Mouse (Mus musculus) retina, postnatal 7 days (tissue): ENCODE data around the gene Ptprcap.

Experiments used
- DNase-seq: peaks from one replicate; pipeline ENCODE4 v3.0.0-alpha.2; 2012; ENCODE audit warnings: low read depth, low spot score

Gene Ptprcap

DNA sequence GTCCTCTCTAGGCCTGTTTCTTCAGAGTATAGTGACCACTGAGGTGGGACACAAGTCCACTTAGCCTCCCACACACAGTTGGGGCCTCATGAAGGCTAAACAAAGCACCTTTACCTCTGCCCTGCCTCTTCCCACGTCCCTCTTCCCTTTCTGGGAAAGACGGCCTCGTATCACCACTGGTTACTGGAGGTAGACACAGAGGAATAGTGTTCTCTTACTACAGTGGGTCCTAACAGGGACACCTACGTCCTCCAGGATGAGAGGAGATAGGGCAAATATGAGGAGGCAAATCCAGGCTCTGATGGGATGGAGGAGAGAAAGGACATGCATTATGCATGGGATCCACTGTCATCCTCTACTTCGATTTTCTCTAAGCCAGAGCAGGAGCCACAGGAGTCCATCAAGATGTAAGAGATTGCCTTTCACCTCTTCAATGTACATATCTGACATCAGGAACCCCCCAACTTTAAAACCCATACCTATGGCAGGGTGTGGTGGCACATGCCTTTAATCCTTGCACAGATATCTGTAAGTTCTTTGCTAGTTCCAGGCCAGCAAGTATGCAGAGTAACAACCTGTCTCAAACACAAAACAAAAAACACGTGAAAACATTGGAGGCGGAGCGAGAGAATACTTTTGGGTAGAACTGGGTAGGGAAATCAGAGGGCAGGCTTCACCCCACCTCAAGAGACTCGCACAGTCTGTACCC is 5.5 kb upstream of the Ptprcap start:
- DNase-seq = no peak

DNA sequence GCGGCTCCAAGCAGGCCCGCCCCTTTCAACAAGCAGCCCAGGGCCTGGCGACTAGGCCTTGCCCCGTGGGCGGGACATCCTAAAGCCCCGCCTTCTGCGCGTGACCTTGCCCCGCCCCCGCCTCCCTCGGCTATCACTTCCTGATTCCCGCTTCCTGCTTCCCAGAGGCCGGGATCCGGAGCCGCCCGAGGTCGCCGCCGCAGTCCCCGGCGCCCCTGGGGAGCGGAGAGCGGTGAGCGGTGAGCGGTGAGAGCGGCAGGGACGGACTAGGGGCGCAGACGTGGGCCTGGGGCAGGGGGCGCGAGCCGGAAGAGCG is 5.0 kb upstream of the Ptprcap start, which contains the start of gene Coro1b:
Coro1b (plus strand) TSS at position 129 of the 316 bp plus-strand sequence.
- peak; percentile 86 for DNase-seq

DNA sequence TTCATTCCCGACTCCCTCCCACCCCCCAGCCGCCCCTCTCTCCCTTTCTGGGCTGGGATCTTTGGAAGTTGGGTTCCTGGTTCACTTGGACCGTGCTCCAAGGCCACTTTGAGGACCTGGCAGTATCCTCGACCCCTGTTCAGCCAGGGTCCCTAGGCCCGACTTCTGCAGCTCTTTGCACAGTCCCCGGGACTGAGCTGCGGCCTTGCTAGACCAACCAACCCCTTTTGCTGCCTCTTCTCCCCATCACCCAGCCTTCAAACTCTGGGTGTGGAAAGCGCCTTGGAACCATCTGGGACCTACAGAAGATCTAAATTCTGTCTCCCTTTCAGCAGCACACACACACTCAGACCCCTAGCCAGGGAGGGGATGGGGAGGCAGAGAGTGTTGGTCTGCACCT is 4.6 kb upstream of the Ptprcap start:
- DNase-seq = no peak

DNA sequence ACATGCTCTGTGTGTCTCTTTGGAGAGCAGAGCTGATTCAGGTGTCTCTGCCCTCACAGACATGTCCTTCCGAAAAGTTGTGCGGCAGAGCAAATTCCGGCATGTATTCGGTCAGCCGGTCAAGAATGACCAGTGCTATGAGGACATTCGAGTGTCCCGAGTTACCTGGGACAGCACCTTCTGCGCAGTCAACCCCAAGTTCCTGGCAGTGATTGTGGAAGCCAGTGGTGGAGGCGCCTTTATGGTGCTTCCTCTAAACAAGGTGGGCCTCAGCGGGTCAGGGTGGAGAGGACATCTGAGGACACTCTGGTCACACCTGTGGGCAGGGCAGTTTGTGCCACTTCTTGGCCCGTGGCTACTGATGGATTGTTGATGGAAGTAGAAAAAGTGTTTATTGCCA is 4.1 kb upstream of the Ptprcap start:
- no peak for DNase-seq

DNA sequence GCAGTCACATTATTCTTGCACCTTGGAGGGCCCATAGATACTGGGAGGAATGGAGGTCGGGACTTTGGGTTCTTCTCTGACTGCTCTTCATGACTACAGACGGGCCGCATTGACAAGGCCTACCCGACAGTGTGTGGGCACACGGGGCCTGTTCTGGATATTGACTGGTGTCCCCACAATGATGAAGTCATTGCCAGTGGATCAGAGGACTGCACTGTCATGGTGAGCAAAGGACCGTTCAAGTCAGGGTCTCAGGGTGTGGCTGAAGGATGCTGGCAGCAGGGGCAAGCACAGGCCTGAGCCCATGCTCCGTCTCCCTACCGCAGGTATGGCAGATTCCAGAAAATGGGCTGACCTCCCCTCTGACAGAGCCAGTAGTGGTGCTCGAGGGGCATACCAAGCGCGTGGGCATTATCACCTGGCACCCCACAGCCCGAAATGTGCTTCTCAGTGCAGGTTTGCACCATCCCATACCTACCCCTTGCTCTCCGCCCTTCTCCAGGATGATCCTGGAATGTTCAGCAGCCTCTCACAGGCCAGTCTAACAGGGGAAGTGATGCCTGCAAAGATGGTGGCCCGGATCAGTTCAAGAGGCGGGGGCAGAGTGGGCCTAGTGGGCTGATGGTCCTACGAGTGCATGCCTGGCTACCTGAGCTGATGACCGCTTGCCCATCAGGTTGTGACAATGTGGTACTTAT is 3.5 kb upstream of the Ptprcap start:
- no peak for DNase-seq

DNA sequence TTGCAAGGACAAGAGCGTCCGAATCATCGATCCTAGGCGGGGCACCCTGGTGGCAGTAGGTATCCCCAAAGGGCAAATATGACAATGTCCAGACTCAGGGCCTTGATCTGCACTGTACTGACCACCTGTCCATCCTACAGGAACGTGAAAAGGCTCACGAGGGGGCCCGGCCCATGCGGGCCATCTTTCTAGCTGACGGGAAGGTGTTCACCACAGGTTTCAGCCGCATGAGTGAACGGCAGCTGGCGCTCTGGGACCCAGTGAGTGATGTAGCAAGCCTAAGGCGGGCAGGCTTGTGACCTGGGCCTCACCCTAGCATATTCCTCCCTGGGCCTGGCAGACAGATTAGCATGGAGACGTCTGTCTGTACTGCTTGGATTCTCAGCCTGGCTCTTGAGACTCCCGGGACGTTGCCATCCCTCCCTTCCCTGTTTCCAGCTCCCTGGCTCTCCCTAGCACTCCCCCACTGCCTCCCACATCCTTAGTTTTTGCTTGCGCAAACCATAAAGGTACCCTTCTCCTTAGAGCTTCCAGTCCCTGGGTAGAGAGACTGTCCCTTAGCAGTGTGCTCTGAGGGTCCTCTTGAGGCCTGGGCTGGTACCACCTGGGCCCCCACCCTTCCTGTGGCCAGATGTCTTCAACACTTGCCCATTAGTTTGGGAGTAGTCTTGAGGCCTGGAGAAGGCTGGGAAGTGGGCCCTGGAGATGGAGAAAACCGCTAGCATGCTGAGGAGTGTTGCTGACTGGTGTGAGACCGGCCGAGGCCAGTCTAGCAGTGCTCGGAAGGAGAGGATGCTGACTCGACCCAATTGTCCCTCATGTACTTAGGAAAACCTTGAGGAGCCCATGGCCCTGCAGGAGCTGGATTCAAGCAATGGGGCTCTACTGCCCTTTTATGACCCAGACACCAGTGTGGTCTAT is 2.6 kb upstream of the Ptprcap start:
- no peak for DNase-seq

DNA sequence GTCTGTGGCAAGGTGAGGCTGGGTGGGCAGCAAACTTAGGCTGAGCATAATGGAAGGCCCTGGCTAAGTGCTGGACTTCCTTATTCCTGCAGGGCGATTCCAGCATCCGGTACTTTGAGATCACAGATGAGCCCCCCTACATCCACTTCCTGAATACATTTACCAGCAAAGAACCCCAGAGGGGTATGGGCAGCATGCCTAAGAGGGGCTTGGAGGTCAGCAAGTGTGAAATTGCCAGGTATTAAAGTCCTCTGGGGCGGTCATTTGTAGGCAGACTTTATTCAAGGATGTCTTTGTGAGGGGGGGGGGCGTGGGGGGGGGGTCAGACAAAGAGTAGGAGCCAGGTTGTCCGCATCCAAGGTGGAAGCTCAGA is 1.9 kb upstream of the Ptprcap start:
- no peak for DNase-seq

DNA sequence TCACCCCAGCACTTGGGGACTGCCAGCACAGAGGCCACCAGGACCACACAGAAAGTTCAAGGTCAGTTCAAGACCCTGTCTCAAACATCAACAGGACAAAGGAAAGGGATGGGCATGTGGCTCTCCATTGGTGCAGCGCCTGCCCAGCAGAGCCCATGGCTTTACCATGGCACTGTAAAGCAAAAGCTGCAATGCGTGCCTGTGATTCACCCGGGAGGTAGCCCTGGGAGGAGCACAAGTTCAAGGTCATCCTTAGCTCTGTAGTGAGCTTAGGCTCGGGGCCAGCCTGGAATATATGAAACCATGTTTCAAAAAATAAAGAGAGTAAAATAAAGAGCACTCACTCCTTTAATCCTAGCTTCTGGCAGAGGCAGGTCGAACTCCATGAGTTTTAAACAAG is 1.5 kb upstream of the Ptprcap start:
- DNase-seq = no peak

DNA sequence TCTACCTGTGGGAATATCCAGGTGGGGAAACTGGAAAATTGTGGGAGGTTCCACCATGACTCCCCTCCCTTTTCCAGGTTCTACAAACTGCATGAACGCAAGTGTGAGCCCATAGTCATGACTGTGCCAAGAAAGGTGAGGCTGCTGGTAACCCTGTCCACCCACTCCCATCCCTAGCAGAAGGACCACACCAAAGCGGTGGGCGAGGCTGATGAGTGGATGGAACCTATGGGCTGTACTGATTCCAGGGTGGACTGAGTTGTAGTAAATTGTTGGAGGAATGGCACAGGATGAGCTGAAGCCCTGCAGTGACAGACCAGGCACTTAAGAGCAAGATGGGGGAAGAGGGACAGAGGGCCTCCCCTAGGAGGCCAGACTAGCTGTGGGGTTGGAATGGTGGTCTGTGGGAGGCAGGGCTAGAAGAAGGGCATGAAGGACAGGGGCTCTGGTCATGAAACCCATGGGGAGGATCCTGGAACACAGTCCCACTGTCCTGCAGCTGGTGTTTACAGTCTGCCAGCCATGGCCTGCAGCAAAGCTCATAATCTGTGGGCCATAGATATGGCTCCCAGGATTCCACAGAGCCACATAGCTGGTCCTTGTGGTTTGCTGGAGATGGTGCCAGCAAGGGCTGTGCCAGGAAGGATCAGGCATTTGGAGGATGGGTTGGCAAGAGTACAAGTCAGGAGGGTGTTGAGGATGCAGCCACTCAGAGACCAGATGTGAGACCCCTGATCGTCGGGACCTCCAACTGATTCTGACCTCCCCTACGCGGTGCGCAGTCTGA is 766 bp upstream of the Ptprcap start:
- DNase-seq = no peak

DNA sequence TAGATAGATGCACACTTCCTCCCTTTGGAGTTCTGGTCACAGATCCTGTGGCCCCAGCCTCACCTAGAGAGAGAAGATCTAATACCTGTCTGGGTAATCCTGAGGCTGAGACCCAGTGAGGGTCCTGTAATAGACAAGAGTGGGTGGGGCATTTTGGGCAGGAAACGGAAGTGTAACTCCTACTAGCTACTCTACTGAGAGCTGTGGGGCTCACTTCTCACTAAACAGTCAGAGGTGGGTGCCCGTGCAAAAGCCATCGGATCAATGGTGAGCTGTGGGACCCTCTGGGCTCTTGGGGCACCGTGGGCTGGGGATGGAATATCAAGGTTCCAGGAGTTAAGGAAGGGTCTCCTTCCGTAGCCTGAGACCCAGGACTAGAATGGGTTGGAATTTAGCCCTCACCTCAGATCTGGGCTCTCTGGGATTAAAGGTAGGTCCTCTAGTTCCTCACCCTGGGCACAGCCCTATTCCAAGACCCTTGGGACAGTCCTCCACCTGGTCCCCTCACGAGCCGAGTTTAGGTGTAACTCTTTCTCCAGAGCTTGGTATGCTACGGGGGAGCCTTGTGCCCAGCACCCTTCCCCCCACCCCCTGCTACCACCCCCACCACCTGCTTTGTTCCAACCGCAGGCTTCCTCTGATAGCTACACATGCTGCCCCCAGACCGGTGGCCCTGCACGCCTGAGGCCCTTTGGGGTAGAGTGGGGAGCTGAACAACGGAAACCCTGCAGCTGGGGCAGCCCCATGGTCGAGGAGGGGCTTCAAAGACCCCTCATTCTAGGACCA is 1.2 kb downstream of the Ptprcap start:
- no peak for DNase-seq

DNA sequence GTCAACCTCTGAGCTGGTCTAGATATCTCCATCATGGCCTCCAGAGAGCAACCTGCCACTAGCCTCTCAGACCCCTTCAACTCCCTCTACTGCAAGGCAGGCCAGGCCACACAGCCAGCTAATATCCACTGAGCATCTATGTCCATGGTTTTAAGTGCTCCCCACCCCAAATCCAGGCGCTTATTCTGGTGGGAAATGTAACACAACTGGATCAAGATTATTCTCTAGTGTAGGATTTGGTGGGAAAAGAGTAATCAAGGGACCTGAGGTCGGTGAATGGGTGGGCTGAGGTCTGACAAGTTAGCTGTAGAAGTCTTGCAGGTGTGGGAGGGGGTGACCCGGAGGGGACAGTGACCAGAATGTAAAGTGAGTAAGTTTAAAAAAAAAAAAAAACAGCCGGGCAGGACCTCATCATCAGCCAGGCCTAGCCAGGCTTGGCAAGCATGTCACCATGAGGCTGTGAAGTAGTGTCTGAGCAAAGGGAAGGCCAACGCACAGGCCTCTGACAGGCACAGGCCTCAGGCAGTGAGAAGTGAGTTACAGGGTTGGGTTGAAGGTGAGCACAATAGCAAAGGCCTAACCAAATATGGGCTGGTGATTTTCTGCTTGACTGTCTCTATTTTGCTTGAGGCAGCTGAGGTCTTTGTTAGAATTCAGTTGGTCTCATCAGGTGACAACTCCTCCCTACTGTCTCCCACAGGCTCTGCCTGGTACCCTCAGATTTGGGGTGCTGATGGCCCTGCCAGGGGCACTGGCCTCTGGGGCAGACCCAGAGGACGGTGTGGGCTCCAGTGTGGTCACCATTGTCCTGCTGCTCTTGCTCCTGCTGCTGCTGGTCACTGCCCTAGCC is 2.0 kb downstream of the Ptprcap start:
- no peak for DNase-seq

DNA sequence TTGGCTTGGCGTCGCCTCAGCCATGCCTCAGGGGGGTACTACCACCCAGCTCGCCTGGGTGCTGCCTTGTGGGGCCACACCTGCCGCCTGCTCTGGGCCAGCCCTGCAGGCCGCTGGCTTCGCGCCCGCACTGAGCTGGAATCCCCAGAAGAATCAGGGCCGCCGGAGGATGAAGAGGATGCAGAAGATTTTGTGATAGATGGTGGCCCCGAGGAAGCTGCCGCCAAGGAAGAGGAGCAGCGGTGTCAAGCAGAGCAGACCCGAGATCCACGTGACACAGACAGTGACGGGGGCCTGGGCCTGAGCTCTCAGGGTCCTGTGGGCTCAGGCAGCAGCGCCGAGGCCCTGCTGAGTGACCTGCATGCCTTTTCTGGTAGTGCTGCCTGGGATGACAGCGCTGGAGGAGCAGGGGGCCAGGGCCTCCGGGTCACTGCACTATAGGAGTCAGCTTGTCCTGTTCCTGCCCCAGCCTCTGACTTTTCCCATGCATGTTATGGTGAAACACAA is 2.7 kb downstream of the Ptprcap start:
- DNase-seq = no peak

DNA sequence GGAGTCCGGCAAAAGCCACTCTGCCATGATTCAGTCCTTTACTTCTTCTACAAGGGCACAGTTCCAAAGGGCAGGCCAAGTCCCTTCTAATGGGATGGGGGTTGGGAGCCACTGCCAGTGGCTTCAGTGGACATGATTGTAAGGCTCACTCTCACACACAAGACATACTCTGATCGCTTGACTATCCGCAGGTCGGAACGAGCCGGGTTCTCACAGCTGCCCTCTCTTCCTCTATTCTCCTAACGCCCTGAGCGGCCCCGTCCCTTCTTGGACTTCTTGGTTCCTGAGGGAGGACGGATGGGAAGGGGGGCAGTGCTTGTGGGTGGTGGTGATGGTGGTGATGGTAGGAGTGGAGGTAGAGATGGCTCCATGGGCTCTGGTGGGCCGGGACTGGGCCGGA is 3.4 kb downstream of the Ptprcap start:
- no peak for DNase-seq

DNA sequence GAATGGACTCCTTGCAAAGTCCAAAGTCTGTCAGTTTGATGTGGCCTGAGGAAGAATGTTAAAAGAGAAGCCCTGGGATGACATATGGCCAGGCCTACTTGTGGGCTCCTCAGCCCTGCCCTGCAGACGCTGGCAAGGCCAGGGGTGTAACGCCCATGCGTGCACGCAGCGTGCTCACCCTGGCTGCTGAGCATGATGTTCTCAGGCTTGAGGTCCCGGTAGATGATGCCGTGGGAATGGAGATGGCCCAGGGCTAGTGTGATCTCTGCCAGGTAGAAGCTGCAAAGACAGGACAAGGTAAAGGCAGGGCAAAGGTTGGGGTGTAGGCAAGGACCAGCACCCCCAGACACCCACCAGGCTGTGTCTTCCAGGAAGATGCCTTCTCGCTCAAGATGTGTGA is 5.6 kb downstream of the Ptprcap start:
- no peak for DNase-seq

DNA sequence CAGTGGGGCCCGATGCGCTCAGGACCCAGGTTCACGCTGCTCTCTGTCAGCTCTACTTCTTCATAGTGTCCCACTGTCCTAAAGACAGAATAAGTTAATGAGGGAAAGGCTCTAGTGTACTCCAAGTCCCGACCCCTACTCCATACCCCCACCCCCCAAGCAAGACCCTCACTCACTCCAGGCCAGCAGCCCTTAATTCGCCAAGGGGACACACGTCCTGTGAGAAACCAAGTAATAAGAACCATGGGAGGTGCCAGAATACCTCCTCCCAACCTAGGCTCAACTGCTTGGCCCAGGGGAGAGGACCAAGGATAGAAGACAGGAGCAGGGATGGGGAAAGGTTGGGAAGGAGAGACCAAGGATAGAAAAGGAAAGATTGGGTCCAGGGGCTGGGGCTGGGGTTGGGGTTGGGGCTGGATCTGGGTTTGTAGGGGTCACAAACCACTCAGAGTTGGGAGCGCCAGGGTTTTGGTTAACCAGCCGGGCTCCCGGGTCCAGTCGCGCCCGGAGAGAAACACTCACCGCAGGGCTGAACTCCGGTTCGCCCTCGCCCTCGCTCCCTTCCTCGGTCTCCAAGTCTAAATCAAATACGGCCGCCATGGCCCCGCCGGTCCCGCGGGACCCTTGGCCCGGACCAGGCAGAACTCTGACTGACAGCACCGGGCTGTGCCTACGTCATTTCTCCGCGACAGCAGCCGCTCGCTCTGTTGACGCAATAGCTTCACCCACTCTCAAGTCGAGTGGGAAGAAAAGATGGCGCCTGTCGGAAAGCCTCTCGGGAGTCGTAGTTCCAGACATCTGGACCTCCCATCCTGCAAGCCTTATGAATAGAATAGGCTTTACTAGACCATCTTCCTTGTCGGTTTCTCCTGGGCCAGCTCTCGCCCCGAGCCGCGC is 9.5 kb downstream of the Ptprcap start, which contains the start of gene Rps6kb2:
Rps6kb2 (minus strand) TSS at position 709 of the 897 bp plus-strand sequence.
- DNase-seq = peak; percentile 90

DNA sequence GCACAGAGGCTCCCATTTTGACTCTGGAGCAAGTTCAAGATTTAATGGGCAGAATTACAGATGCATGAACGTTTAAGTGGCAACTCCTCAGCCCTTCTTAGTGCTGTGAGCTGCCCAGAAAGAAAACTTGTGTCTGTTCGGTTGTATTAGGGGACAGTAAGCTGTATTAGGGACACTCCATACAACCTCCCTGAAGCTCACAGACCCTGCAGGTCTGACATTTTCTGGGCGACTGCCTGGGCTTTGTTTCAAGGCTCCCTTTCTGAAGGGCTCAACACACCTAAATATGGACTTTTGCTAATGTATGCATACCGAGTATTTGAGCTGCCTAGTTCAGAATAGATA is 10.1 kb downstream of the Ptprcap start:
- no peak for DNase-seq

DNA sequence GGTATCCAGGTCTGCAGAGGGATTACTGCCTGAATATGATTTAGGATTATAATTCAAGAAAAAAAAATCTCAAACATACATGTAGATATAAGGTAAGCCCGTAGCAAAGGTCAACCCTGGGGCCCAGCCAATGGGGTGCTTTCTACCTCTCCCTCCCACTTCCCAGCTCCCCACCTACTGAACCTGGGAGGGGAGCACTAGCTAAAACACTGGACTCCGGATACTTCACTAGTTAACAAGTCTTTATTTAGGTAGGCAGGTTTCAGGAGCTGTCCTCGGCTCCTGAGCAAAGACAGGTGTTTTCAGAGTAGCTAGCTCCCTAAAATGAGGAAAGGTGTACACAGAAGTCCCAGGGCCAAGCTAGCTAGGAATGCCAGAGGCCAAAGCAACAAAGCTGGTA is 10.7 kb downstream of the Ptprcap start:
- DNase-seq = no peak

DNA sequence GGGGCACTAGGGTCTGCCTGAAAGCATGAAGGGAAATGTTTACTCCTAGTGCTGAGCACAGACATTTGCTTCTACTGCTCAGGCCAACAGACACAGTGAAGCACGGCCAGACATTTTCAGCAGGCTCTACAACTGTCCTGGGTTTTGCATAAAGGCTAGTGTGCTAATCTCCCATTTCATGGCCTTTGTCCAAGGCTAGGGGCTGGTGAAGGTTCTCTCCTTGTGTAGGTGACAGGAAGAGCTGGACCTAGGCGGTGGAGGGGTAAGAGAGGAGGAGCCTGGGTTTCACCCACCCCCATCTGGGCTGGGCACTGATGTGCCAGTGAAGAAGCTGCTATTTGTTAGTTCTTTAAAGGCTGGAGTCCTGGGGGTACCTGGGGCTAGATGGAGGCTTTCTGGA is 11.3 kb downstream of the Ptprcap start:
- DNase-seq = no peak
